Mouse (Mus musculus): Measurements from ENCODE around the gene Zfp398. TPM values are rescaled to one million over a fixed set of nuclear protein-coding genes. Genes with fewer than 3 reads are reported as not detected.

Gene Zfp398
- 11.2 TPM for polyA plus RNA-seq (2014; fragmentation: Illumina TruSeq; extraction: RNeasy Lipid Tissue Mini Kit (QIAGEN cat#74804); ENCODE audit: low read depth, low replicate concordance)

DNA sequence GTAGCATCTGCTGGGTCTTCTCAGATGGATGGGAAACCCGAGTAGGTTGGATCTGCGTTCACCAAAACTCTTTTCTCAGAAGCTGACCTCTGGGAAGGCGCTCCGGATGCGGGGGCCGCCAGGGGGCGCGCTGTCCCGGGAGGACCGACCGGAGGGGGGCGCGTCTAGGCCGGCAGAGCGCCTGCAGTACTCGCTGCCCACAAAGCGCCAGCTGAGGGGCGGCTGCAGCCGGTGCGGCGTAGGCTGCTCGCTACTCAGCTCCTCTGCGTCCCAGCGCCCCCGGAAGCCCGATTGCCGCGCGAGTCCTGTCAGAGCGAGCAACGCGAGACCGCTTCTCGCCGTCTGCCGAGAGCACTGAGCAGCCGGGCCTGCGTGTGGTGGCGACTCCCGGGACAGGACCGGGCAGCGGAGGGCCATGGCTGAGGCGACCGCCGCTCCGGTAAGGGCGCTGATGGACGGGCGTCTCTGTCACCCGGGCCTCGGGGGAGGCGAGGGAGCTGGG is at the start of gene Zfp398:
Zfp398 (plus strand) TSS at position 180 of the 502 bp plus-strand sequence.

DNA sequence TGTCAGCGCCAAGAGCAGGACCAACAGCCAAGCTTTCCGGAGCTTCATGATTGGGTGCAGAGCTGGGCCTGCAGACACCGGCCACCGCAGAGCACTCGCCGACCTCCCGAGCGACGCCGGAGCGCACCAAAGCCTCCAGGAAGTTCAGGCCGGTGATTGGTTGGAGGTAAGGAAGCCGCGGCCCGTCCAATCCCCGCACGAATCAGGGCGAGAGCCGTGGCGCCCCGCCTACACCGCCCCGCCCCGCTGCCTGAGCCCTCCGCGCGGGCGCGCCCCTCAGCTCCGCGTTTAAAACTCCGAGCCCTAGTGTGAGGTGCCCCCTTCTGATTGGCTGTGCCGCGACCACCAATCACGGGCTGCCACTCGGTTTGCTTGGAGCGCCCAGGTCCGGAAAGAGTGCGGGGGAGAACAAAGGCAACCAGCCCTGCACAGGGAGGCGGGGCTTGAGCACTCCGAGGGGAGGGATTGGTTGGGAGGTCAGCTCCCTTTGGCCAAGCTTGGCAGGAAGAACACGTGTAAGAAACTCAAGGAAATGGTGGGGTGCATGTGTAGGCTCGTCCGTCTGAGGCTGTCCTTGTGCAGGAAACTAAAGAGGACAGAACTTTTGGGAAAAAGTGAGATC is 22.1 kb upstream of the Zfp398 start, which contains the start of gene Pdia4:
Pdia4 (minus strand) TSS at position 174 of the 622 bp plus-strand sequence.

DNA sequence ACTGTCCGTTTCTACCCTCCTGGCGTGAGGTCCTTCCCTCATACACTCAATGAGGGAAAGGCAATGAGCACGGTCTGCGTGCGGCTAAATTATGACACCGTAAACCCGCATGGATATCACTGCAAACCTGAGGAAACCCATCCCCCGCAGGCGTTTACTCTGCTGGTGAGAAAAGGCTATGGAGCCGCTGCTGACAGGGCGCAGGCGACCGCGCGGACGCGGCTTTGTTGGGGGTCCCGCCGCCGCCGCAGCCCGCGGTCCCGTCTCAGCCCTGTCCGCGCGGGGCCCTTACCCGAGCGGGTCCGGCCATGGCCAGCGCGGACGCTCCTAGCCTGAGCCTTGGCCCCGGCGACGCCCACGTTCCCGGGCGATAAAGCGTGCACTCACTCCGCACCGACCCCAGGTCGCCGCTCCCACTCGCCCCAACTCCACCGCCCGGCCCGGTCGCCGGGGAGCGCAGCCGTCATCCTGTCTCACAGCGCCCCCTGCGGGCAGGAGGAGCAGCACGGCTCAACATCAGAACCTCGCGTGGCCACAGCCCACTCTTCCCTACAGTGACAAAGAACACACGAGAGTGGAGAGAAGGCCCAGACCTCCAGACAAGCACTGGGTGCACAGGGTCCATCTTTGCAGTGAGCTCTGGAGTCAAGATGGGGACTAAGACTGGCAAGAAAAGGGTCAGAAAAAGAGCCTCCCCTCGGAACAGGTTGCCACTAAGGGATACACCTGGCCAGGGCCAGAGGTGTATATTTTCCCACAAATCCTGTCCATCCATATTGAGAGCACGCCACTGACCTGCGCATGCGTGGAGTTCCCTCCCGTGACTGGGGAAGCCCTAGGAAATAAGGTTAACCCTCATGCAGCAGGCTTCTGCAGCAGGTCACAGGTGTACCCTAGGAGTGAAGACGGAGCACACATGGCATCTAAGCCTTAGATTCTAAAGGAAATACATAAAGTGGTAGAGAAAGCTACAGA is 5.1 kb upstream of the Zfp398 start, which contains the start of gene Zfp786:
Zfp786 (minus strand) TSS at position 764 of the 975 bp plus-strand sequence.

DNA sequence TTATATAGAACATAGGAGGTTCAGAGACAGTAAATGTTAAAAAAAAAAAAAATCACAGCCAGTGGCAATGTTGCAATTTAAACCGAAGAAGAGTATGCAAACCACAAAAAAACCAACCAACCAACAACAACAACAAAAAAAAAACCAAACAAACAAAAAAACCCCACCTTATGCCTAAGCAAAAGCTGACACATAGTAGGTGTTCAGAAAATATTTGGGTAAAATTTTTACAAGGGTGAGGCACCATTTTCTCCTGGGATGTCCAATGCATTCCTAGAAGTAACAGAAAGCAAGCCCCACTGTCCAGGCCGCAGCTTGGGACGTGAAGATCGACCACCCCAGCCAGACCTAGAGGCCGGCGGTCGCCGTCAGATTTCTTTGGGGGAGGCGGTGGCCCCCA is 41.6 kb downstream of the Zfp398 start, which contains the start of gene Zfp282:
Zfp282 (plus strand) TSS at position 147 of the 400 bp plus-strand sequence.

DNA sequence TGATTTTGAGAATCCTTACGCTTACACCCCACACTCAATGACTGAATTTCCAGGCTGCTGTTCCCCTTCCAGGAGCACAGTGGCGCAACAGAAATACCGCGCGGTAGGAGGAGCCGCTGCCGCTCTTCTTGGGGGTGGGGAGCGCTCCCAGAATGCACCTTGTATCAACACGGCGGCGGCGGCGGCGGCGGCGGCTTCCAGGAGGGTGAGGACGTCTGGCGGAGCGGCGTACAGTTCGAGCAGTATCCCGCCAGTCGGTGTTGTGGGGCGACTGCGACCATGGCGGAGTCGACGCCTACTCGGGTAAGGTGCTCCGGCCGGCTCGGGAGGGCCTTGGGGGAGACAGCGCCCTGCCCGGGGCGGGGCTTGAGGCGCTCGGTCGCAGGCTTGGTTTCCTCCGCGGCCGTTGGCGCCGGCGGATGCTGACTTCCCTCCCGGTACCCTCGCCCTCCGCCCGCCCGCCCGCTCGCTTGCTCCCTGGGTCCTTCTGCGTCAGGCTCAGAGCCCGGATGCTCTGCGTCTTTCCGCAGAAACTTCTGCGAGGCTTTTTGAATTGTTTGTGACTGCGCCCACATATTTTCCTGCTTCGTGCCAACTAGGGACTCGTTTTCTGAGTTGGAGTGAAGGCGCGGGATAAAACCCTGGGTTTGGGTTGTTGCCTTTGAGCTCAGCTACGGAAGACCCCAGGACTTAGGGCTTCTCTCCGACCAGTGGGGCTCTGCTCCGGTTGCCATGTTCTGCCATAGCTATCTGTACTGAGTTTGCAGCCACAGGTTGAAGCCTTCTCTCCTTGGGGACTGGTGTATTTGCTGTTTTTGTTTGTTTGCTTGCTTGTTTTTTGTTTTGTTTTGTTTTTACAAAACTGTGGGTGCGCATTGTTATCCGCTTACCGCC is 85.2 kb downstream of the Zfp398 start, which contains the start of gene Zfp212:
Zfp212 (plus strand) TSS at position 30 of the 894 bp plus-strand sequence.

Other genes with a start within 250 kb of the Zfp398 start
- gene Ezh2, start 240.3 kb upstream of the Zfp398 start, polyA plus RNA-seq (2014; fragmentation: Illumina TruSeq; extraction: RNeasy Lipid Tissue Mini Kit (QIAGEN cat#74804); ENCODE audit: low read depth, low replicate concordance) = 13.1 TPM
- 69.0 TPM for gene Pdia4, start 22.2 kb upstream of the Zfp398 start, polyA plus RNA-seq (2014; fragmentation: Illumina TruSeq; extraction: RNeasy Lipid Tissue Mini Kit (QIAGEN cat#74804); ENCODE audit: low read depth, low replicate concordance)
- 2.4 TPM for gene Zfp786, start 4.8 kb upstream of the Zfp398 start, polyA plus RNA-seq (2014; fragmentation: Illumina TruSeq; extraction: RNeasy Lipid Tissue Mini Kit (QIAGEN cat#74804); ENCODE audit: low read depth, low replicate concordance)
- gene Zfp282, start 41.5 kb downstream of the Zfp398 start, polyA plus RNA-seq (2014; fragmentation: Illumina TruSeq; extraction: RNeasy Lipid Tissue Mini Kit (QIAGEN cat#74804); ENCODE audit: low read depth, low replicate concordance) = 1.3 TPM
- 2.4 TPM for gene Zfp212, start 84.8 kb downstream of the Zfp398 start, polyA plus RNA-seq (2014; fragmentation: Illumina TruSeq; extraction: RNeasy Lipid Tissue Mini Kit (QIAGEN cat#74804); ENCODE audit: low read depth, low replicate concordance)
- 1.1 TPM for gene Zfp956, start 117.7 kb downstream of the Zfp398 start, polyA plus RNA-seq (2014; fragmentation: Illumina TruSeq; extraction: RNeasy Lipid Tissue Mini Kit (QIAGEN cat#74804); ENCODE audit: low read depth, low replicate concordance)
- gene Zfp777, start 213.2 kb downstream of the Zfp398 start, polyA plus RNA-seq (2014; fragmentation: Illumina TruSeq; extraction: RNeasy Lipid Tissue Mini Kit (QIAGEN cat#74804); ENCODE audit: low read depth, low replicate concordance) = 4.9 TPM